Mouse (Mus musculus) left cerebral cortex, postnatal 4 days (tissue): ENCODE data around the gene Ppfibp2. TPM values are rescaled to one million over a fixed set of nuclear protein-coding genes. Genes with fewer than 3 reads are reported as not detected.

ENCODE experiments used
- DNase-seq: peaks from one replicate; pipeline ENCODE4 v3.0.0-alpha.2; 2022
- intact Hi-C: fragments of 180-260 bp; cut with DNase I; formaldehyde crosslinking; loops from one replicate; pipeline ENCODE4 v1.15.1; 2025
- total RNA-seq, 2 experiments: library from RNA; stranded (reverse); gene quantifications; 2 replicates each; pipeline ENCODE4 v1.2.3; 2021

Ppfibp2 gene
- 1 to 10 TPM; 2.6 to 2.9 TPM for total RNA-seq

GRCm38 (mm10) chr7:107594857-107595402 is at the start of gene Ppfibp2:
Ppfibp2 (plus strand) TSS chr7:107595207.
- peak; percentile 84 for DNase-seq
- intact Hi-C loops = loop anchor here (10.0 kb wide), 1 partner anchor 60 kb away; no protein-coding TSS in a partner anchor

- intact Hi-C loops = no loop called here
- DNase-seq = no peak
Measured at GRCm38 (mm10) chr7:107547872-107548271, 47.1 kb upstream of the Ppfibp2 start.

- no peak for DNase-seq
- intact Hi-C loops = no loop called here
Measured at GRCm38 (mm10) chr7:107553461-107553860, 41.5 kb upstream of the Ppfibp2 start.

GRCm38 (mm10) chr7:107555906-107556305 is 39.1 kb upstream of the Ppfibp2 start:
- peak; percentile 5 for DNase-seq
- intact Hi-C loops = no loop called here

- DNase-seq = no peak
- intact Hi-C loops = no loop called here
Measured at GRCm38 (mm10) chr7:107560675-107561074, 34.3 kb upstream of the Ppfibp2 start.

- DNase-seq = no peak
- intact Hi-C loops = no loop called here
Measured at GRCm38 (mm10) chr7:107561584-107561983, 33.4 kb upstream of the Ppfibp2 start.

- DNase-seq = no peak
- intact Hi-C loops = no loop called here
Measured at GRCm38 (mm10) chr7:107563727-107564126, 31.3 kb upstream of the Ppfibp2 start.

GRCm38 (mm10) chr7:107567261-107567671 is 27.7 kb upstream of the Ppfibp2 start, which contains the start of gene Olfml1:
Olfml1 (plus strand) TSS chr7:107567446.
- peak; percentile 2 for DNase-seq
- intact Hi-C loops = no loop called here

- intact Hi-C loops = no loop called here
- DNase-seq = no peak
Measured at GRCm38 (mm10) chr7:107567674-107568073, 27.3 kb upstream of the Ppfibp2 start.

- intact Hi-C loops = no loop called here
- DNase-seq = no peak
Measured at GRCm38 (mm10) chr7:107568971-107569370, 26.0 kb upstream of the Ppfibp2 start.

GRCm38 (mm10) chr7:107573856-107574255 is 21.2 kb upstream of the Ppfibp2 start:
- DNase-seq = no peak
- intact Hi-C loops = no loop called here

GRCm38 (mm10) chr7:107574276-107574675 is 20.7 kb upstream of the Ppfibp2 start:
- intact Hi-C loops = no loop called here
- no peak for DNase-seq

- peak; percentile 24 for DNase-seq
- intact Hi-C loops = loop anchor here (10.0 kb wide), 1 partner anchor 62 kb away; no protein-coding TSS in a partner anchor
Measured at GRCm38 (mm10) chr7:107592641-107593040, 2.4 kb upstream of the Ppfibp2 start.

- DNase-seq = no peak
- intact Hi-C loops = loop anchor here (10.0 kb wide), 1 partner anchor 61 kb away; no protein-coding TSS in a partner anchor
Measured at GRCm38 (mm10) chr7:107593904-107594303, 1.1 kb upstream of the Ppfibp2 start.

- DNase-seq = peak; percentile 42
- intact Hi-C loops = loop anchor here (10.0 kb wide), 1 partner anchor 60 kb away; no protein-coding TSS in a partner anchor
Measured at GRCm38 (mm10) chr7:107594325-107594856, 616 bp upstream of the Ppfibp2 start.

GRCm38 (mm10) chr7:107595426-107595825 is 419 bp downstream of the Ppfibp2 start:
- DNase-seq = no peak
- intact Hi-C loops = loop anchor here (10.0 kb wide), 1 partner anchor 59 kb away; no protein-coding TSS in a partner anchor

GRCm38 (mm10) chr7:107596753-107597152 is 1.7 kb downstream of the Ppfibp2 start:
- DNase-seq = no peak
- intact Hi-C loops = loop anchor here (10.0 kb wide), 1 partner anchor 58 kb away; no protein-coding TSS in a partner anchor

GRCm38 (mm10) chr7:107597956-107598355 is 2.9 kb downstream of the Ppfibp2 start:
- intact Hi-C loops = loop anchor here (10.0 kb wide), 1 partner anchor 57 kb away; no protein-coding TSS in a partner anchor
- DNase-seq = no peak

GRCm38 (mm10) chr7:107600651-107601050 is 5.6 kb downstream of the Ppfibp2 start:
- DNase-seq = no peak
- intact Hi-C loops = no loop called here

- DNase-seq = no peak
- intact Hi-C loops = no loop called here
Measured at GRCm38 (mm10) chr7:107602505-107602904, 7.5 kb downstream of the Ppfibp2 start.

GRCm38 (mm10) chr7:107602913-107603312 is 7.9 kb downstream of the Ppfibp2 start:
- intact Hi-C loops = no loop called here
- no peak for DNase-seq

GRCm38 (mm10) chr7:107607766-107608165 is 12.8 kb downstream of the Ppfibp2 start:
- DNase-seq = no peak
- intact Hi-C loops = no loop called here
